Mouse (Mus musculus) layer of hippocampus, adult 18-20 months (tissue): ENCODE results near the gene Mark2. TPM values are rescaled to one million over a fixed set of nuclear protein-coding genes. Genes with fewer than 3 reads are reported as not detected.
A peak's percentile ranks its signal among the peaks of the same experiment; 100 is the strongest.

Source experiments
- DNase-seq, 2 experiments: peaks; one replicate each; pipeline ENCODE4 v3.0.0; 2022; ENCODE audit warnings: low spot score in 2 of 2
- total RNA-seq, 2 experiments: library from RNA; stranded (reverse); gene quantifications; 2 replicates each; pipeline ENCODE4 v1.2.3; 2021

The Mark2 gene
- total RNA-seq, 2 experiments from 2014 or later = 114 to 118 TPM

DNA sequence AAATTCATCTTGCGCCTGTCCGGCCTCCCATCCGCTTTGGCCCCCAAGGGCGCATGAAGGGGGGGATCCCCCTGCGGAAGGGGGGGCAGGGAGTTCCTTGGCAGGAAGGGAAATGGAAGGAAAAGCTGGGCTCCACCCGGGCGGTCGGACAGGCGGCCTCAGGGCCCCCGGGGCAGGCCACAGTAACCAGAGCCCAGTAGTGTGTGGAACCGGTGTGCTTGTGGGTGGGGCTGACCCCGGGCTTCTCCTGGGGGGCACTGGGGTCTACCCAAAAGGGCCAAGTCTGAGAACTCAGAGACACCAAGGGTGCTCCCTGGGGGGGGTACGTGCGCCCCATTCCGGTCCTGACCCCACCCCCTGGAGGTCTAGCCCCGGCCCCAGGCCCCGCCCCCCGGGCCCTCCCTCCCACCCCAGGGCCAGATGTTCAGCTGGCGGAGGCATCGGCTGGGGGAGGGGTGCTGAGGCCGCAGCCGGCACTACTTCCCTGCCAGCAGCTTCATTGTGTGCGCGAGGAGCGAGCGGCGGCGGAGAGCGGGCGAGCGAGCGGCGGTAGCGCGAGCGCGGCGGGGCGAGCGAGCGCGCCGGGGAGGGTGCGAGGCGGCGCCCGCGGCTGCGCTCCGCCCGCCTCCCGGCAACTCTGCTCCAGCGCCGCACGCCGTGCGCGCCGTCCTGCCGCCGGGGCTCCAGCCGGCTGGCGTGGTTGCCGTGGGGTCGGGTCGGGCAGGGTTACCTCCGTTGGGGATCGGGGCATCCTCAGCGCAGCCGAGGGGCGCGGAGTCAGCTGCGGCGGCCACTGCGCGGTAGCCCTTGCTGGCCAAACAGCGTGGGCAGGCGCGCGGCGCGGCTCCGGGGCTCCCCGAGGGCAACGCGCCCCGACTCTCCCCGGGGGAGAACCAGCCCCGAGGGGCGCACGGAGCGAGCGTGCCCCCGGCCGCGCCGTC lies 73.6 kb downstream of the Mark2 start:
- peak in 1 of 2 experiments; percentile 75 for DNase-seq

DNA sequence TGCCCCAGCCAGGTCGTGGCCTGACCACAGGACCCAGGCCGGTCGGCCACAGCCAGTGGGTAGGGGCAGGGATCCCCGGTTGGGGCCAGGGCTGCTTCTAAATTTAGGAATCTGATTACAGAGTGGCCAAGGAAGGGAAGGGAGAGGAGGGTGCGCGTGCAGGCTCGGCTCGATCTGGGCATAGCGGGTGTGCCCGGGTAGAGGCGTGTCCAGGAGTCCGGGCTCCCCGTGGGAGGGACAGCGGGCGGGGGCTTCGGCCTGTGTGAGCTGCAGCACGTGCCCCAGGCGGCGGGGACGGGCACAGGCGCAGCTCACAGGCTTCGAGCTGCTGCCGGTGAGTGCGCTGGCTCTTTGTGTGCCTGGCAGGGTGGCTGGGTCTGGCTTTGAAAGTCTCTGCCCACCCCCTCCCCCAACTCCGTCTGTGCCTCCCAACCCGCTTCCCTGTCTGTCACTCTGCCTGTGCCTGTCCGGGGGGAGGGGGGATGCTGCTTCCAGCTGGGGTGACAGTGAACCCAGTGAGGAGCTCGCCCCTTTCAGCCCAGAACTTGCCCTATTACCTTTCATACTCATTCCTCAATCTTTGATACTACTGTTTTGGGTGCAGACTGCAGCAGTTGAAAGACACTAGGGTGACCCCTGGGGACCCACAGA lies 74.4 kb downstream of the Mark2 start, which contains the start of gene Rcor2:
TSS of gene Rcor2 (plus strand) at position 235 of the 651 bp plus-strand sequence.
- peak in 1 of 2 experiments; percentile 66 for DNase-seq

DNA sequence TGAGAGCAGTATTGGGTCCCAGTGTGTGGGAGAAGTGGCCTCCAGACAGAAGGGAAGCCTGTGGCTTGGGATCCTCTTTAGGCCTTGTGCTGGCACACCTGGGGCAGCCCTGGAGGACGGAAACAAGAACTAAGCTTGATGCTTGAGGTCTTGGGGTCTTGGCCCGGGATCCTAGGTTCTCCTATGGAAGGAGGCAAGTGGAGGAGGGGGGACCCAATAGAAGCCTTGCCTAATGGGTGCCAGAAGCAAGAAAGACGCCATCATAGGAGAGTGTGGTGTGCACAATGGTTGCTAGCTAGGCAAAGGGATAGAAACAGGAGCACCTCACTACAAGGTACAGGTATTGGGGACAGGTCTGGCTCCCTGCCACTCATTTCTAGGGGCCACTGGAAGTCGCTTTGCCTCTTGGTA lies 75.2 kb downstream of the Mark2 start:
- DNase-seq = no peak

DNA sequence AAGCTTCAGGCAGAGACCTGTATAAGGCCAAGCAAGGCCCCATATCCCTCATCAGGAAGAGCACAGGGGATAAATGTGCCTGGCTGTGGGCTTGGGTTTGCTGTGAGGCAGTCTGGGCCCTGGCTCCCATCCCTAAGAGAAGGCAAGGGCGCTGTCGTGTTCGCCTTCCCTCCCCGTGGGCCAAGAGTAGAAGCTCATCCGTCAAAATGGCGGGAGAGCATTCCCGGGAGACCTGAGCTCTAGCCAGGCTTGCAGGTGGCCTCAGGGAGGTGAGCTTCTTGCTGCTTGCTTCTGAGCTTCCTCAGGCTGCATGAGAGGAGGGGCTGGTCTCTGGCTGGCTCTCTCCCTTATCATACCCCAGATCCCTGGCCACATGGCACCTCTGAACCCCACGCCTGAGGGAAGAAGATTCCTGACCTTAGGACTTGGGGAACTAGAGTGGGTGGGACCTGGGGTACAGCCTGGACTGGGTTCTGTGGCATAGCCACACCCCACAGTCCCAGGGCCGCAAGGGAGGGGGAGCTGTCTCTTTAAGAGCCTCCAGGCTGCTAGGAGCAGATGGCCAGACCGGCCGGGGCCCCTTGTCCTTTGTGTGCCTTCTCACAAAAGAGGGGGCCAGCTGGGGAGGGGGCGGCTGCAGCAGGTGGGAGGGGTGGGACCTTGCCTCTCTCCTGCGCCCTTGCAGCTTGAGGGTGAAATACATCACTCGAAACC lies 76.0 kb downstream of the Mark2 start:
- DNase-seq = no peak

DNA sequence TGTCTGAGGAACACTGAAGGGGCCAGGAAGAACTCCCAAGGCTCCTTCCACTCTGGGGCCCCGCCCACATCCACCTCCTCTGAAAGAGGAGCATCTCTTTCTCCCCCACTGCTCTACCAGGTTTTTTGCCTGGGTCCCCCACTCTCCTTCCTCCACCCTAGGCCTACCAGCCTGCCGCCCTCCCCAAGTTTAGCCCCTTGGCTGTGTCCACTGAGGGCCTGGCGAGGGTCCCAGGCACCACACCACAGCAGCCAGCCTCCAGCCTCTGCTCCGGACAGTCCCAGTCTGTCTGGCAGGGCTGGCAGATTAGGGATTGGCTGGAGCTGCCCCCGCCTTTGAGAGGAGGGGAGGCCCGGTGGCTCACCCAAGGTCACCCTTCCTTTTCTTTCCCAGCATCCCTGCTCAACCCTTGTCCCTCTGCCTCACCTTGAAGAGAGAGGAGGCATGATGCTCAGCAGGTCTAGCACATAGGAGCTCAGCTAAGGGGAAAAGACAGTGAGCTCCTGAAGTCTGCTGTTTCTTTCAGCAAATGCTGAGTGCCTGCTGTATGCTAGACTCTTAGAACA lies 76.8 kb downstream of the Mark2 start:
- no peak for DNase-seq

DNA sequence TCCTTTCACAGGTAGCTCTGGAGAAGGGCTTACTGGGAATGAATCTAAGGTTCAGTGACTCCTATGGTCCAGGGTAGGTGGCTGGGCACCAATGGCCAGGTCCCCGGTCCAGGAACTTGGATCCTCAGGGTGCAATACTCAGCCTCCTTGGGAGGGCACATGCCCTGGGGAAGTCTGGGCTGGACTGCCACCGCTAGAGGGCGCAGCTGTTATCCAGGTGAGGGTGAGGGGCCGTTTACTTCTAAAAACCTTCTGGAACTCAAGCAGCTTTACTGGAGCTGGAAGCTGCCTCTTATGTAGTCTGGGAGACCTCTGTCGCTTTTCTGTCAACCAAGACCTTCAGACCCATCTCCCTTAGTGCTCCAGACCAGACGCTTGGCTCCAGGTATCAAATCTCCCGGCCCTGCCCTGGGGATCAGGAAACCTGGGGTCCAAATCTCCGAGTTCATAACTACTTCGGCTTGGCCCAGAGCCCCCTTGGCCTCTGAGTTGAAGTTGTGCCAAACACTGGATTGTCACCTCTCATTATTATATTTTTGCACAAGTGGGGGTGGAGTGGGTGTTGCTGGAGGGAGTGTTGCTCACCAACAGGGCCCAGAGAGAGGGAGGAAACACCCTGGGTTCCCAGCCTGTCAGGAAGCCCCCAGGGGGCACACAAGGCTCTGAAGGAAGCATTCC lies 77.4 kb downstream of the Mark2 start:
- DNase-seq = peak in 1 of 2 experiments; percentile 74

DNA sequence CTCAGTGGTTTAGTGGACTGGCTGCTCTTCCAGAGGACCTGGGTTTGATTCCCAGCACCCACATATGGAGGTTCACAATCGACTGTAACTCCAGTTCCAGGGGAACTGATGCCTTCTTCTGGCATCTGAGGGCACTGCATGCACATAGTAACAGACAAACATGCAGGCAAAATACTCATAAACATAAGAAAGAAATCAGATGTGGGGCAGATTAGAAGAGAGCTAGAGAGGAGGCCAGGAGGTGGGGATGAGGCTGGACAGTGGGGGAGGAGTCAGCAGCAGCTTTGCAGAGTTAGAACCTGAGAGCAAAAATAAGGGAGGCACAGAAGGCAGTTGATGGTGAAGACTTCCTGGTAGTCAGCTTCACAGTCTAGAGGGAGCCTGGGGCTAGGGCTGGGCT lies 79.1 kb downstream of the Mark2 start:
- no peak for DNase-seq

DNA sequence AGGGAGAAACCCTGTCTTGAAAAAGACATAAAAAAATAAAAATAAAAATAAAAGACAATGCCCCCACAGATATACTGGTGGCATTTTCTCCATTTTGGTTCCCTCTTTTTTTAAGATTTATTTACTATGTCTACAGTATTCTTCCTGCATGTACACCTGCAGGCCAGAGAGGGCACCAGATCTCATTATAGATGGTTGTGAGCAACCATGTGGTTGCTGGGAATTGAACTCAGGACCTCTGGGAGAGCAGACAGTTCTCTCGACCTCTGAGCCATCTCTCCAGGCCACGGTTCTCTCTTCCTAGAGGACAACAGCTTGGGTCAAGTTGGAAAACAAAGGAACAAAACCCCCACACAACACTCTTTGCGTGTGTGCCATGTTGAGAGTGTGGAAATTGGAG lies 79.7 kb downstream of the Mark2 start:
- DNase-seq = no peak

DNA sequence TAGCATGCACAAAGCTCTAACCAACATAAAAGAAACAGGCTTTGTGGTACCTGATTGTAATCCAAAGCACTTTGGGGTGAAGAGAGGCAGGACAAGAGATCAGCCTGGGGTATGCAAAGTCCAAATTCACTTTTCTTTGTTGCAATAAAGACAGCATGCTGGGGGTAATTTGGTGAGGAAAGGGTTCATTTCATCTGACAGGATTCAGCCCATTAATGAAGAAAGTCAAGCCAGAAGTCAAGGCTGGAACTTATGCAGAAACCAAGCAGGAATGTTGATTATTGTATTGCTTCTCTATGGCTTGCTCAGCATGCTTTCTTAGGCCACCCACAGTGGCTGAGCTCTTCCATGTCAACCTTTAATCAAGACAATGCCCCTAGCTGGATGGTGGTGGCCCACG lies 80.2 kb downstream of the Mark2 start:
- no peak for DNase-seq

DNA sequence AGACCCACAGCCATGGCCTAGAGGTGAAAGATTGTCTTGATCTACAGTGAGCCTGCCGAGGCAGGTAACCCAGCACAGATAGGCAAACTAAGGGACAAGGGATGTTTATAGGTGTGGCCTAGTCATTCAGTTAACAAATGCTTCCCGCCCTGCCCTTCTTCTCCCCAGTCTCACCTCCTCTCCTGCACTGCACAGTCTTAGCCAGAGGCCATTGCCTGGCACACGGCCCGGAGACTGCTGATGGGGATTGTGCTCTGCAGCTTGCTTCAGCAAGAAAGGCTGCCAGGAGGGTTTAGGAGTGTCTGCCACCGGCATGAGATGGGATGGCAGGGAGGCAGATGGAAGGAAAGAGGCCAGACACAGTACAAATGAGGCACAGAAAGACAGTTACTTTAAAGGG lies 83.8 kb downstream of the Mark2 start:
- DNase-seq = no peak

DNA sequence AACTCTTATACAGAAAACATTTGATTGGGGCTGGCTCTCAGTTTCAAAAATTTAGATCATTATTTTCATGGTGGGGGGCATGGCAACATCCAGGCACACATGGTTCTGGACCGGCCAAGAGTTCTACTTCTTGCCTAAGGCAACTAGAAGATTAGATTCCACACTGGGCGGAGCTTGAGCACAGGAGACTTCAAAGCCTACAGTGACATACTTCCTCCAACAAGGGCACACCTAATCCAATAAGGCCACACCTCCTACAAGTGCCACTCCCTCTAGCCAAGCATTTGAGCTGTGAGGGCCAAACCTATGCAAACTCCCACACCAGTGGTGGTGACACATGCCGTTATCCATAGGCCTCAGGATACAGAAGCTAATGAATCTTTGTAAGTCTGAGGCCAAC lies 95.6 kb downstream of the Mark2 start:
- DNase-seq = no peak

DNA sequence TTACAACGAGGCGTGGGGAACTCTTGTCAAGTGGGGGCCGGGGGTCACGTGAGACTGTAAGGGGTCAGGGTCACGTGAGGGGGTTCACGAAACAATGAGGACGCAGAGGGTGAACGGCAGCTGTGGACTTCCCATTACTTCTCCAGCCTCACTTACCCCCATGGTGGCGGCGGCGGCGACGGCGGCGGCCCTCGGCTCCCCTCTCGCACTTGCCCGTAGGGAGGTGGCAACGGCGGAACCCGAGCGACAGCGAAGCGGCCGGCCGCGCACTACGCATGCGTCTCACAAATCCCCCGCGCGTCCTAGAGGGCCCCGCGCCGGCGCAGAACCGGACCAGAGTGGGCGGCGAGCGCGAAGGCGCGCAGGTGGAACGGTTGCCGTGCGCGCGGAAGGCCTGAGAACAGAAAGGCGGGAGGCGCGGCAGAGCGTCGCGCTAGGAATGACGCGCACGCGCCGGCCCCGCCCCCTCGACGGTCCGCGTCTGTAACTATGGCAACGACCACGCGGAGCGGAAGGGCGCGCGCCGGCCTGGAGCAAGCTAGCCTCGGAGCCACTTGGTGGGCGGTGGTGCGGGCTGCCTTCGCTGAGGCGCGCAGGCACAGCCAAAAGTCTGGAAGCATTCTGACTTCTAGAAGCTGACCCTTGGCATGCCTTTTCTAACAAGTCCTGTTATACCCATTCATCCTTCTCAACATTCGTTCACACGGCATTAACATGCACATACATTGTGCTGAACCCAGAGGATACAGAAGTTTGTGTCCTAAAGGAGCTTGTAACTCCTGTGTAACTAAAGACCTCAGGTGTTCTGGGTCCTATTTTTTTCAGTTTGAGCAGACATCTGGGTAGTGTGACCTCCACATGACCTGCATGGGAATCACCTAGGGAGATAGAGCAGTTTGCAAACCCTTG lies 100.6 kb downstream of the Mark2 start, which contains the start of gene Naa40:
TSS of gene Naa40 (minus strand) at position 402 of the 909 bp plus-strand sequence.
- peak; percentile 88 to 93 for DNase-seq

DNA sequence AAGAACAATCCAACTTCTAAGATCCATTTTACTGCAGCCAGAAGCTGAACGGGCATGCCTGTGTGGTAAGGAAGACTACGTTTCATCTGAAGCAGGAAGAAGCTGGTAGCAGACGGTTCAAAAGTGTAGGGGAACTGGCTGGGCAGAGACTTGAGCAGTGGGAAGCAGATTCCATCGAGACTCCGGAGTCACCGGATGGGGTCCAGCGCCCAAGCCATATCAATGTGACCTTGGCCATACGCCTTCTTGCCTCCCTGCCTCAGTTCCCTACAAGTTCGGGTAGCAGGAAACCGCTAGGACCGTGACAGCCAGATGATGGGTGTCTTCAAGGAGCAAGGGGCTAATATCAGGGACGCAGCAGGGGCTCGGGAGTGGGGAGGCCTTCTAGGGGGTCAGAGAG lies 101.4 kb downstream of the Mark2 start:
- DNase-seq = no peak

DNA sequence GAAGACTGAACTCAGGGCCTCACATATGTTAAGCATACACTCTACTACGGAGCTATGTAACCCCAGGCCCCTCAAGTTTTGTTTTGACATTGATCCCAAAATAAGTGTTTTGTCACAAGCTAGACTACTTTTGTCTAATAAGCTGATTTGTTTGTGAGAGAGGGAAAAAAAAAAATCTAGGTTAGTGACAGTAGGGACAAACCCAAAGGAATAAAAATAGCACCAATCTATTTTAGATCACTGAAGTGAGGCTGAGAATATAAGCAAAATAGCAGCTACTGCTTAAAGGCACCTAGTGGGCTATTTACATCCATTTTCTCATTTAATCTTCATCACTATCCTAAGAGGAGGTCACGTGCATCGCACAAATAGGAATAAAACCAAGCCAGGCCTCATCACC lies 102.1 kb downstream of the Mark2 start:
- no peak for DNase-seq

DNA sequence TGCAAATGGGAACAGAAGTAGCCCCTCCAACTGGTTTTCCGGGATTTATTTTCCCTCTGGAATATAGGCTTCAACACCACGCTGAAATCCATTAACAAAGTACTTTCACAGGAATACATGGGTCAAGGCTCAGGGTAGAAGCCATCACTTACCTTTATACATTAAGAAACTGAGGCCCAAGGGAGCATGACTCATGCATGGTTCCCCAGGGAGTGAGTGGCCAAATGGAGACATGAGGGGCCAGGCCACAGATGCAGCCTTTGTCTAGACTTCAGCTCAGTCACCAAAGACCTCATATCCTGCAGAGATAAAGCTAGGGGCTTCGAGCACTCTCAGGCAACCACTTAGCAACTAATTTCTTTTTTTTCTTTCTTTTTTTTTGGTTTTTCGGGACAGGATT lies 104.9 kb downstream of the Mark2 start:
- DNase-seq = no peak

DNA sequence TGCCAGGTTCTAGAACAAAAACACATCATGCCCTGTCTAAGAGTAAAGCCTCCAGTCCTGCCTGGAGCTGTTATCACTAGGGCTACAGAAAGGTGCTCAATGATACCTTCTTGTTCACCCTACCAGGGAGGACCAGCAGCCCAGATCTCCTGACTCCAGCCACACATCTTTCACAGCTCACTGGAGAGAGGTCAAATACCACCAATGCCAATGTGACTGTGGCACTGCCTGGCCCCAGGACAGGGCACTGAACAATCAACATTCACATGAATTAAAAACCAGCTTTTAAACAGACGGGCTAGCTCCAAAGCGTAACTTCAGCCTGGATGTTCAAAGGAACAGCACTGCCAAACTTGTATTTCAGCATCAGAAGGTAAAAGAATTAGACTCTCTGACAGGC lies 105.6 kb downstream of the Mark2 start:
- DNase-seq = no peak

DNA sequence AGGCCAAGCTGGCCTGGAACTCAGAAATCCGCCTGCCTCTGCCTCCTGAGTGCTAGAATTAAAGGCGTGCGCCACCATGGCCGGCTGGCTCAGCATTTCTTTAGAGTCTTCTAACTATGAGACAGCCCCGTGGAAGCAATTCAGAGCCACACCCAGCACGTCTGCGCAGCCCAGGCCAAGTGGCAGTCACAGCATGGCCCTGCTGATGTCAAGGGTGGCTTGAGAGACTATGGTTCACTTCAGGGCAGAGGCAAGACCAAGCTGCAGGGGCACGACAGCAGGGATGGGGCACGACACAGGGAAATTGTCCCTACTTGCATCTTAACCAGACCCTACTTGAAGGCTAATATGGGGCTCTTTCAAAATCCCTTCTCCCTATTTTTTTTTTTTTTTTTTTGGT lies 106.2 kb downstream of the Mark2 start:
- DNase-seq = no peak

DNA sequence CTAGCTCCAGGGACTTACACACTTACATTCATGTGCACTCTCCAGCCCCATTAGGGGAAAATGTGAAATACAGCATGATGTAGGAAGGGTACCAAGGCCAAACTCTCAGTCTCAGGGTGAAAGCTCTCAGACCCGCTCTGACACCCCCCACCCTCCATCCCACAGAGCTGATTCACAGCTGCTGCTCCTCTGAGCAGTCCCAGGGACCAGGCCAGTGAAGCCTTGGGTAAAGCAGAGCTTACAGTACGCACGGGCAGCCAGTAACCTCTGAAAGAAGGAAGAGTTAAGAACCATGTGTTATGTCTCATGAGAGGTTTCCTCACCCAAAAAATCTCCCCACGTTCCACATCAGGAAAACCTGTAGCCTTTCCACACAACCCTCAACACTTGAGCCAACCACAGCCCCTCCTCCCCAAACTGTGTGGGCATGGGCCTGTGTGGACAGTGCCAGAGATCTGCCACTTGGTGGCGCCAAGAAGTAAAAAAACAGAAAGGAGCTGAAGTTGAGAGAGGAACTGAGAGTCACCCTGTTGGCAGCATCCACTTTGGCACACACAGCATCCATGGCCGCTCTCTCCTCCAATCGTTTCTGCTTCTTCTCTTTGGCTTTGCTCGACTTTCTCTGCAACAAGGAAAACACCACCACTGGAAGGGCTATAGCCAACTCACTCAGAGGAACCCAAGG lies 107.0 kb downstream of the Mark2 start:
- peak; percentile 73 to 89 for DNase-seq

DNA sequence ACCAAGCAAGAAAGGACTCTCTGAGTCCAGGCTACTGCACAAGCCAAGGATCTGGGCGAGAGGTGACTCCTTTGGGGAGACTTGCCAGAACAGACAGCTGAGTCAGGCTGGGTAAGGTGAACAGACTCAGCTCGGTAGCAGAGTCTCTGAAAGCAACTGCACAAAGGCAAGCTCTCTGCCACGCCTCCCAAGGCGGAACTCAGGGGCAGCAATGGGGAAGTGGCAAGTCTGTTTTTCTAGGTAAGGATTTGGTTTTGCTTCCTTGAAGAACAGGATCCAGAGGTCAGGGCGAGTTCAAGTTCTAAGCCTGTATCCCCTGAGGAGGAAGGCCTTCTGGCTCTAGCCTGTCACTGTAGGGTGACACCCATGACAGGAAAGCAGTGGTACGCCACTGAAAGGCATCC lies 115.1 kb downstream of the Mark2 start:
- no peak for DNase-seq
